Mouse (Mus musculus) layer of hippocampus, adult 8-10 months (tissue): ENCODE results near the gene Pakap. TPM values are rescaled to one million over a fixed set of nuclear protein-coding genes. Genes with fewer than 3 reads are reported as not detected.

Experiments used
- DNase-seq, 2 experiments: peaks; one replicate each; pipeline ENCODE4 v3.0.0; 2022; ENCODE audit warnings: low spot score in 2 of 2
- total RNA-seq, 4 experiments: library from RNA; stranded (reverse); gene quantifications; 2 replicates each; pipeline ENCODE4 v1.2.4; 2022

Gene Pakap
- 10 to 100 TPM; 24.3 to 29.7 (median 26.2) TPM for total RNA-seq

GRCm38 (mm10) chr4:57567666-57568206 is at the start of gene Pakap:
Gene Pakap, plus strand, starts transcription at chr4:57568179.
- DNase-seq = peak; percentile 34 to 62

- DNase-seq = no peak
These were observed 44.5 kb upstream of the Pakap start for GRCm38 (mm10) chr4:57523456-57523855.

- DNase-seq = no peak
These were observed 43.5 kb upstream of the Pakap start for GRCm38 (mm10) chr4:57524461-57524860.

GRCm38 (mm10) chr4:57525221-57526011 is 42.6 kb upstream of the Pakap start:
- DNase-seq = no peak

- DNase-seq = no peak
These were observed 39.7 kb upstream of the Pakap start for GRCm38 (mm10) chr4:57528296-57528695.

- no peak for DNase-seq
These were observed 34.3 kb upstream of the Pakap start for GRCm38 (mm10) chr4:57533686-57534085.

- DNase-seq = no peak
These were observed 33.7 kb upstream of the Pakap start for GRCm38 (mm10) chr4:57534232-57534631.

GRCm38 (mm10) chr4:57535087-57535486 is 32.9 kb upstream of the Pakap start:
- DNase-seq = no peak

GRCm38 (mm10) chr4:57538029-57538688 is 29.8 kb upstream of the Pakap start:
- DNase-seq = no peak

GRCm38 (mm10) chr4:57543692-57544256 is 24.2 kb upstream of the Pakap start:
- peak in 1 of 2 experiments; percentile 15 for DNase-seq

GRCm38 (mm10) chr4:57547785-57548184 is 20.2 kb upstream of the Pakap start:
- no peak for DNase-seq

GRCm38 (mm10) chr4:57550216-57550615 is 17.8 kb upstream of the Pakap start:
- no peak for DNase-seq

GRCm38 (mm10) chr4:57557102-57557501 is 10.9 kb upstream of the Pakap start:
- no peak for DNase-seq

GRCm38 (mm10) chr4:57559438-57559837 is 8.5 kb upstream of the Pakap start:
- DNase-seq = no peak

- no peak for DNase-seq
These were observed 8.0 kb upstream of the Pakap start for GRCm38 (mm10) chr4:57560010-57560409.

GRCm38 (mm10) chr4:57561055-57561454 is 6.9 kb upstream of the Pakap start:
- DNase-seq = peak; percentile 48 to 51

- DNase-seq = no peak
These were observed 2.7 kb upstream of the Pakap start for GRCm38 (mm10) chr4:57565283-57565682.

- no peak for DNase-seq
These were observed 2.2 kb upstream of the Pakap start for GRCm38 (mm10) chr4:57565811-57566210.

- no peak for DNase-seq
These were observed 489 bp downstream of the Pakap start for GRCm38 (mm10) chr4:57568268-57569068.

GRCm38 (mm10) chr4:57569069-57569355 is 1.0 kb downstream of the Pakap start:
- no peak for DNase-seq

- no peak for DNase-seq
These were observed 1.7 kb downstream of the Pakap start for GRCm38 (mm10) chr4:57569711-57570110.

GRCm38 (mm10) chr4:57570229-57570628 is 2.2 kb downstream of the Pakap start:
- no peak for DNase-seq
